Mouse (Mus musculus) heart, postnatal 14 days (tissue): ENCODE results near the gene Adgrv1. TPM values are rescaled to one million over a fixed set of nuclear protein-coding genes. Genes with fewer than 3 reads are reported as not detected.

ENCODE experiments used
- DNase-seq, 2 experiments: peaks; one replicate each; pipeline ENCODE4 v3.0.0; 2021 to 2022
- intact Hi-C: fragments of 180-260 bp; cut with DNase I; formaldehyde crosslinking; loops from one replicate; pipeline ENCODE4 v1.15.1; 2025
- total RNA-seq, 2 experiments: library from RNA; stranded (reverse); gene quantifications; 2 replicates each; pipeline ENCODE4 v1.2.3; 2021

The Adgrv1 gene
- total RNA-seq, 2 experiments from 2014 or later, result 0.14 to 0.34 TPM

DNA sequence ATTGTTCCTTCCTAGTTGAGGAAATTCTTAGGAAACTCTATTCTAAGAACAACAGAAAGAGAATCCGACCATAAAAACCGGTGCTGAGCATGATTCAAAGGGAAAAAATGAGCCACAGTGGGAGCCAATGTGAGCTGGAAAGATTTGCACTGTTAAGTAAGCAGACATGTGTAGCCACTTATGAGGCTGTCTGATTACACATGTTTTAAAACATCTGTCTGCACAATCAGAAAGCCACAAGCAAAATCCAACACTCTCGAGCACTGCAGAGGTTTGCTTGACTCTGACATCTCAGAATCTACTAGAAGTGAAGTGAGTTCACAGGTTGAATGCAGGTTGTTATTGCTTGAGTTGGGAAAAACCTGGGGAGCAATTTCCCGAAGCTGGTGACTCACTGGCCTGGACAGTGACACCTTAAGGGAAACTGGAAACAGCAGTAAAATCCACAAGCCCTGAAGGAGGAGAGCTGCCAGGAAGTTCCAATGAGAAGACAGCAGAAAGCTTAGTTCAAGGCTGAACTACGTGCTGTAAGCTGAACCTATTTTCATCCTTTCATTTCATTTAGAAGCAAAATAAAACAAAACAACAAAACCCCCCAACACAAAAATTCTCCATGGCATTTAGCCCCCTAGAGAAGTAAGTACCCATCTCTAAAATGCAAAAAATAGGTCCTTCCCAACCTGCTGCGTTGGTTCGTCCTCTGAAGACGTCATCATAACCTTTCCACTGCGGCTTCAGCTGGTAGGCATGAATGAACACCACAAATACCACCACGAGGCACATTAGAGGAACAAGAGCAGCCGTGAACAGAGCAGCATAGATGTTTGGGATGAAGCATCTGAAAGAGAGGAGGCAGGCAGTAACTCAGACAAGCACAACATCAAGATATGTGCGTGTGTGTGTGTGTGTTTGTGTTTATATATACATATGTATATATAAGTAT is 450.7 kb downstream of the Adgrv1 start:
- intact Hi-C loops, result no loop called here
- DNase-seq, result peak; percentile 8 to 14

DNA sequence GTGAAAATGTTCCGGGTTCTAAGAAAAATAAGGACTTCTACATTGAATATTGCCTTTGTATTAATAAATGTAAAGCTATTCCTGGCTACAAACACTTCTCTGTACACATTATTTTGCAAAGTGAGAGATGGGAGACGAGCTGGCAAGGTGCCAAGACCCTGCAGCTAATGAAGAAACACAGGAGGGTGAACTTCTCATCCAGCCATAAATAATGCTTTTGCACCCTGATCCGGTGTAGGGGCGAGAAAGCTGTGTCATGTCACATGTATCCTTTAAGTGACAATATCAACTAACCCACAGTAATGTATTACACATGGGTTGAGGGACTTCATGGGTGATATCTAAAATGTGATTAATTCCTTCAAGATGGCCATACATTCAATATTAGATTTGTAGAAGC is 451.5 kb downstream of the Adgrv1 start:
- peak in 1 of 2 experiments; percentile 4 for DNase-seq
- intact Hi-C loops, result no loop called here

DNA sequence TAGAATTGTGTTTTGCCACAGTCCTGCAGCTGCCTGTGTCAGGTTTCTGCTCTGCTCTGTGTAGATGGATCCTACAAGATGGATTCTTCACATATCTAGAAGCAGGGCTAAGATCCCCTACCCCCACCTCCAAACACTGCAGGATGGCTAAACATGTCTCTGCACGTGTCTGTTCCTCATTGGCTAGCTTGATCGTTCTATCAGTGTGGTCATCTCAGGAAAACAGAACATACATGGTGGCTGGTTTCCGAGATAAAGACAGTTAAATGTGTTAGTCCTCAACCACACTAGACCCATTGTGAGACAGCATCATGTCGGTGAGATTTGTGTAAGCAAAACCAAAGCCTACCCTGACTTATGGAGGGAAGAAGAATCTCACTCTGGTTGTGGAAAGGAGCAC is 456.1 kb downstream of the Adgrv1 start:
- intact Hi-C loops, result no loop called here
- no peak for DNase-seq

DNA sequence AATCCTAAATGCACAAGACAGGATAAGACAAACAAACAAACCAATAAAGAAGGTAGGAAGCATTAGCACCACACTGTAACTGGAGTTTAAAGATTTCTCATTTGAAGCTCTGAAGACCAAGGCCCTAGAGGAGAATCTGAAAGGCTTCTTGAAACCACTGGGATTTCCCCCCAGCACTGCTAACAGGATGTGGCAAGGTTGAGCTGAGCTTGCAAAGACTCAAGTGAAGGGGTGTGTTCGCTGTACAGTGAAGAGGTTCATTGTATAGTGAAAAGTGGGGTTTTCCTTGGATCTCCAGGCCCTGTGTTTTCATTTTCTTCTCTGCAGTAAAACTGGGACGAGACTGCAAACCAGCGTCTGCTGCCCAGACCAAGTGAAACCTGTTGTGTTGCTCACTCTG is 456.9 kb downstream of the Adgrv1 start:
- intact Hi-C loops, result no loop called here
- no peak for DNase-seq

DNA sequence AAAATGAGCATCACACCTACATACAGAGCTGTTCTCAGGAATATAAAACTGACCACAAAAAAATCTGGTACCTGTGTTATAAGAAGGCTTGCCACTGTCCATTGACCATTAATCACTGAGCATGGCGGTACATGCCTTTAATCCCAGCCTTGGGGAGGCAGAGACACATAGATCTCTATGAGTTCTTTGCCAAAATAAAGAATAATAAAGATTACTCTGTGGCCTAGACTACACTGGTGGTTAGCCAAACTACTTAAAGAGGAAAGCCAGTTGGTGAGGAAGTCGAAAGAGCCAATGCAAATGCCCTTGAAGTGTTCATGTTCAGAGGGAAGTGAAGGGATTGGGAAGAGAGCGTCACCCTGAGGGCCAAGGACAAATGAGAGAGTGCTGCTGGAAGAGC is 461.8 kb downstream of the Adgrv1 start:
- DNase-seq, result no peak
- intact Hi-C loops, result no loop called here

DNA sequence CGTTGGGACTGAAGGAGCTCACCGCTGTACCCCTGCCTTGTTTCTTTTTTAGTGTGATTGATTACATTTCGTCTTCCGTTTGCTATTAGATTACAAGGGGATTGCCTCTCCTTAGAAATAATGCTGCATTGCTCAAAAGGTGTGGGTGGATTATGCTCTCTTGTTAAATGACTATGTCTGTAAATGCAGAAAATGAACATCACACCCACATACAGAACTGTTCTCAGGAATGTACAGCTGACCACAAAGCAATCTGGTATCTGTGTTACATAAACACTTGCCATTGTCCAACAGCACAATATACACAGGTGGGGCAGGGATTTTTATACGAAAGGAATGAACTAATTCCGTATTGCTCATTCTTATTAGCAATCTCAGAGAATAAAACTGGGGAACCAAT is 465.5 kb downstream of the Adgrv1 start:
- intact Hi-C loops, result no loop called here
- DNase-seq, result no peak

DNA sequence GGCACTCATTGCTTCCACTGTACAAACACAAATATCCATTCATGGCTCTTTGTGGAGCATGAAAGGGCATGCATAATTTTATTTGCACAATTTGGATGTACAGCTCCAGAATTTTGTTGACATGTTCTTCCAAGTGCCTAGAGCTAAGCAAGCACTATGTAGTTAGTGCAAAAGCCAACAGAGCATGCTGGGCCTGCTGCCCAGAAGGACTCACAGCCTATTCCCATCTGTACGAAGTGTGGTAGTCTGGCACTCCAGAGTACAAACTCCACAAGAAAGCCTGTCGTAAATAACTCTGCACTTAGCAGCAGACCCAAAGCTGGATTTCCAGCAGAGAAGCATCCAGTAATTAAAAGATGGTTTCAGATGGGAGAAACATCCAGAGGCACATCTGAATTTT is 473.1 kb downstream of the Adgrv1 start:
- DNase-seq, result peak in 1 of 2 experiments; percentile 22
- intact Hi-C loops, result loop anchor here (5.0 kb wide), 1 partner anchor 298 kb away; no protein-coding TSS in a partner anchor

DNA sequence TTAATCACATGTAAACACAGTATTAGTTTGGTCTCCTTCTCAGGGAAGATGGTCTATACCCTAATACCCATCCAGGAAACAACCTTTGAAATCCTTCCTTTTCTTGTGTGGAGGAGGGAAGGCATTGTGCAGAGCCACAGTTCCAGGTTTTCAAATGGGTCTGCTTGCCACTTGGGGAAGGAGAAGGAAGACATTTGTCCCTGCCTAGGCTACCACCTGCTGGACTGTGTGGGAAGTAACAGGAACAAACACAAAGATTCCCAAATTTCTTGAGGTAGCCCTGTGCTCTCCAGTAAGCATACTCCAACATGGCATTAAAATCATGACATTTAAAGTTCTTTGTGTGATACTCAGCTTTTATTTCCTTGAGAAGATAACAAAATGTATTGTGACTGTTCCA is 477.6 kb downstream of the Adgrv1 start:
- DNase-seq, result peak; percentile 63 to 70
- intact Hi-C loops, result loop anchor here (2.0 to 5.0 kb wide), 3 partner anchors 159 to 293 kb away; no protein-coding TSS in a partner anchor

DNA sequence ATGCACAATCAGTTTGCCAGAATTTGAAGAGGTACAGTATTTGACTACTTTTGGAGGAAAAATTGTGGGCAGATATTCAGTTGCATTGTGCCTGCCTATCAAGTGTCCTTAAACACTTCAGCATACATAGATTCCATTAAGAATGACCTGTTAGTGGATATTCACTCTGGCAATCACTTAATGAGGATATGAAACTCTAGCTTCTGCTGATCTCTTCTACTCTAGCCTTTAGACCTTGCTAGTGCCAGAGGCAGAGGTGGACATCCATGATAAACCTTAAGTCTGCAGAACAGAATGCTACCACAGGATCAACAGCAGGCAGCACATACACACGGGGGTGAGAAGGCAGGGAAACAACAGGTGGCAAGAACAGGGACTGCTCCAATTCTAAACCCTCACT is 488.5 kb downstream of the Adgrv1 start:
- intact Hi-C loops, result no loop called here
- no peak for DNase-seq

DNA sequence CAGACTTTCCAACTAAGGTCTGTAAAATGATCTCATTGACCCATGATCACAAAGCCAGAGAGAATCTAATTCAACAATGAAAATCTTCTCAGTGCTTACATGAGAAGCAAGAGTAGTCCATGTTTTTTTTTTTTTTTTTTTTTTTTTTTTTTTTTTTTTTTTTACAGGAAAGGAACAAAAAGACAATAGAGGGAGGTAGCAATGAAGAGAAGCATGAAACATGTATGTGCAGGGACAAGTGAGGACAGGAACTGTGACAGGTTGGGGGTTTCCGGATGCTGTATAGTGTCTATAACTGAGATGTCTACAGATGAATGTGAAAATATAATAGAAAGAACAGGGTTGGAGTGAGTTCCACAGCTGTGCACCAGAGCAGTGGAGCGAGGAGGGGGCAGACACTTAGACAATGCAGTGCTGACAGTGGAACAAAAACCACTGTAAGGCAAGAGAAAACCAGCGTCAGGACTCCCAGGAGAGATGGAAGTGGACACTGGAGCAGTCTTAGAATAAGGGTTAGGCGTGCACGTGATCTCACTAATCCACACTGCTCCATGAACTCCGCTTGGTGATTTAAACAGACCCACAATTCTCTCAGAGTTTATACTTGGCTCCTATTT is 490.6 kb downstream of the Adgrv1 start:
- DNase-seq, result no peak

DNA sequence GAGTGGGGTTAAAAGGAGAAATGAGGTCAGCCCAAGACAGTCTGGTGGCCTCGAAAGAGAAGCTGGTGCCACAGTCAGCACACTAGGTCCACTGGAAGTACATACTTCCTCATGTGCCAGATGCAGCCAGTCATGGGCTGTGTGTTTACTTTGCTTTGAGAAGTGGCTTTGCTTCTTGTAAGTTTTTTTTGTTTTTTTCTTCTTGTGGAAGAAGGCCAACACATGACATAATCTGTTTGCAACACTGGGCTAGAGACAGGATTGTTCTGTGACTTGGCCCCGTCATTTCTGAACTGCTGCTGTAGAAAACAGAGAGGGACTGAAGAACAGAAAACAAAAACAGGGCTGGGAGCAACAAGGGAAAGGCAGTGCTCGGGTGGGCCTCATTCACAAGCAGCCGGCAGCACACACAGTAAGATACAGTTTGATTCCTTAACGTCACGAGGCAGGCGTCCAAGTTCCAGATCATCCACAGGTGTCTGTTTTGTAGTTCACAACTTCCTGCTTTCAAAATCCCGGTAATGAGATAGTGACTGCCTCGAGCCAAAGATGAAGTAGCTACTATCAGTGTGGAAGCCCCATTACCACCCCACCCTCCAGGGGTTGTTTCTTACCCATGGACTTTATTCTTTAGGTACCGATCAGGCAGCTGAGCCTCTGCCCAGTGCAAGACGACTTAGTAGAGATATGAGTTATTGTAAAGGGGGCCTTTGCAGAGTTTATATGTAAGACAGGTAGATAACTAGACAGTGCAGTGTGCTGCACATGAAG is 496.1 kb downstream of the Adgrv1 start:
- peak; percentile 40 to 67 for DNase-seq
- intact Hi-C loops, result loop anchor here (5.0 kb wide), 1 partner anchor 255 kb away; the partner anchor contains the start of gene Arrdc3

More for the DNA sequence above, 490.6 kb downstream of the Adgrv1 start:
- intact Hi-C loops, result no loop called here

DNA sequence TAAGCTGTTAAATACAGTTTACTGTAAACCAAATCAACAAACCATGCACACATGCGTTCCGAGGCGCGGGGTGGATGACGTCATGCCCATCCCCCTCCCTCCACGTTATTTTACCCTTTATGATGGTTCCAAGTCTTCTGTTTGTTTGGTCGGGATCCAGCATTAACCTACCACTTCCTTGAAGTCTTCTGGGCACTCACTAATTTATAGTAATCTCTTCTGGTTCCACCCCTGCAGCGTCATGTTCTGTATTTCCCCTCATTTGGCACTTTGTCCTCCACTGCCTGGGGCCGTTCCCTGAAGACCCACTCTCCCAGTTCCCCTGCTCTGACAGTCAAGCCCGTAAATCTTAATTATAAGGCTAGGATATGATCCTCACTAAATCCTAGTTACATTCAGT is 497.0 kb downstream of the Adgrv1 start:
- intact Hi-C loops, result loop anchor here (5.0 kb wide), 1 partner anchor 254 kb away; the partner anchor contains the start of gene Arrdc3

DNA sequence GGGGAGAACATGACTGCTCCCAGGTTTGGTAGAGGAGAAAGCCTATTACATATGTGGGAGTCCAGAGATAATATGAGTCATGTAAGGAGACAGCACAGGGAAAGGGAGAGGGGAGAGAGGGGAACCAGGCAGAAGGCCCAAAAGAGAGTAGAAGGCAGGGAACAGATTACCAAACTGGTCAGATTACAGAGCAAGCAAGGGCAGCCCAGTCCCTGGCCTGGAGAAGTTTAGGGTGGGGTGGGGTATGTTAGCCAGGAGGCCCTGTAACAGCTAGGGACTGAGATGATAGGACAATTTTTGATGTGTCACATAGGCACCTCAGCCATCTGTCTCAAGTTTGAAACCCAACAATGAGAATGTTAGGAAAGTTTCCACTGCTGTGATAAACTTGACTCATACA is 498.5 kb downstream of the Adgrv1 start:
- intact Hi-C loops, result loop anchor here (5.0 kb wide), 1 partner anchor 37 kb away; no protein-coding TSS in a partner anchor
- DNase-seq, result peak in 1 of 2 experiments; percentile 9

More for the DNA sequence above, 497.0 kb downstream of the Adgrv1 start:
- DNase-seq, result no peak

DNA sequence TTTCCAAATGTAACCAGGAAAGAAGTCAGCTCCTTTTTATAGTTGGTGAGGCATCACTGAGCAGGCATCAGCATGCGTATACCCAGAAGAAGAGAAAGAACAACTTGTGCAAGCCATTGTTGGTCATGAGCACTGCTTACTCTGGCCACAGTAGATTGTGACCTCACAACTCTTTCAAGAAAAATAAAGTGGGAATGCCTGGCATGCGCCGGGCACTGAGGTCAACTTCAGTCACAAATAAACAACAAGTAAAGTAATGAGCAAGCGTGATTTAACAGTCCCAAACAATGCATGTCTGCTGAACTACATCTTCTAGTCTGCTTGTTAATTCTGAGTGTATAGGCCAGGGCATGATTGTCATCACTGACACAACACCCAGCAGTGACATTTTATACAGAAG is 499.6 kb downstream of the Adgrv1 start:
- DNase-seq, result peak in 1 of 2 experiments; percentile 12
- intact Hi-C loops, result loop anchor here (5.0 kb wide), 1 partner anchor 36 kb away; no protein-coding TSS in a partner anchor

DNA sequence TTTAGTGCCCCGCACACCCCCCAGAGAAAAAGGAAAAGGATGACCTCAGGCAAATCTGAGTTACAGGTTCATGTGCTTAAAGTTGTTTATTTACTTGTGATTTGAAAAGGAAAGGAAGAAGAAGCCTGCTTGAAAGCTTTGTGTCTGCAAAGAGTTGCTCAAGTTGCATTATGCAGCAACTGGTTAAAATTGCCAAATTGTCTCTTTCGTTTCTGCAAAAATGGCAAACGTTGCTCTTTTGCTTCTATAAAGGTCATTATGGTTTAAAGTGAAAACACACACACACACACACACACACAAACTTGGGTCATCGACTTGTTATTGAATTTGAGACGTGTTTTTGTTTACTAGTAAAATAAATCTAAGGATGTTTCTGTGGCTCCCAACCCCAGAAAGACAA is 500.3 kb downstream of the Adgrv1 start:
- no peak for DNase-seq
- intact Hi-C loops, result loop anchor here (5.0 kb wide), 1 partner anchor 35 kb away; no protein-coding TSS in a partner anchor

DNA sequence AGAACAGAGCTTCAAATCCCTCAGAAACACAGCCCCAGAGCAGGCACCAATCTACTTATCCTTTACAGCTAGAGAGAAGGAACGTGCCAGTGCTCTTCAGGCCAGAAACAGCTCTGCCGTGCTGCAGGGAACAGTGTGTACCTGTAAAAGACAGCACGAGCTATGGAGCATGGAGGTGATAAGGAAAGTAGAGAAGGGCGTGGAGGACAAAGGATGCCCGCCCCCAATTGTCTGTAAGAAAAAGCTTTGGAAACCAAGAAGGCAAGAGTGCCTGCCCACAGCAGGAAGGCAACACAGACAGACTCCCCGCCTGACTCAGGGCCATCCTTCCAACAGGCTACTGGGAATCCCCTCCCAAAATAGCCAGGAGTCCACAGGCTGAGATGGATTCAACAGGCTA is 501.1 kb downstream of the Adgrv1 start:
- intact Hi-C loops, result loop anchor here (5.0 kb wide), 1 partner anchor 35 kb away; no protein-coding TSS in a partner anchor
- peak; percentile 45 to 51 for DNase-seq

DNA sequence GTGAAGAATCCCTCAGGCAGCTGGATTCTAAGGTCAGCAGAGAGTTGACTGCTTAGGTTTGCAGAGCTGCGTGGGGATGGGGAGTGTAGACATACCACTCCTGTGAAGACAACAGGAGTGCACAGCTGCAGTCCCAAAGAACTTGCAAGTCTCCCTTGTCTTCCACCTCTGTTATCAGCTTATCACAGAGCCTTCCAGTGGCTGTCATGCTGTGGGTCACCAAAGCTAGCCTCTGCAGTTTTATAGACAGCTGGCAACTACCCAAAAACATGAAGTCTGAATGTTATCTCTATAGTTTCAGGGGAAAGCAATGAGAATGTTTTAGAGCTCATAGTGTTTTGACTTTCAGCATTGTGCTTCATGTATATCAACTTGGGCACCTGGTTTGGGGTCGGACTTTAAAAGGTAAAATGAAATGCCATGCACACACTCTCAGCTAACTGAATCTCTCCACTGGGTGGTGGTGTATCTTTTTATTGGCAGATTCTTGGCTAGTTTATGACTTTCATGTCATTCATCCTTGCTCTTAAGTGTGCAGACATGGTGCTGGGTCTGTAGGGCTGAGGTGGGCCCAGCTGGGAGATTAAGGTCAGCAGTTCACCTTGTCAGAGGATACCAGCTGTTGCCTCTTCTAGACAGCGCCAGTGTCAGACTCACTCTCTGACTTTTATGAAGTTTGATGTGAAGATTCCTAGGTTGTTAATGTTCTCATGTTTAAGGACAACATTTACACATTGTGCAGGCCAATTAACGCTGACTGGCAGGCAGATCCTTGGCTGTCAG is 502.0 kb downstream of the Adgrv1 start:
- no peak for DNase-seq
- intact Hi-C loops, result loop anchor here (5.0 kb wide), 1 partner anchor 34 kb away; no protein-coding TSS in a partner anchor

DNA sequence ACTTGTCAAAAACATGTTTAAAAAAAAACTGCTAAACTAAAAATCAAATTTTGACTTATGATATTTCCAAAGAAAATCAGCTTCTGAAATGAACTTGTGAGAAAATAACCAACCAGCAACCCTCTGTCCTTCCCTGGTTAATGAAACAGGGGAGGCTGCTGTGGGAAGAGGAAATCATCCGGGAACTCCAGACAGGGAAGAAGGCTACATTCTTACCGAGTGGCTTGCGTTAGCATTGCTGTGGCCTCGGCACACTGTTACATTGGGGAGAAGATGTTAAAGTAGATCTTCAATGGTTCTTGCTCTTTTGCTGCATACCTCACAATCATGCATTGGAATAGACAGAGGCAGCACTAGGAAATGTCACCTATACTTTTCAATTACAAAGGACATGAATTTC is 507.1 kb downstream of the Adgrv1 start:
- intact Hi-C loops, result no loop called here
- DNase-seq, result no peak

DNA sequence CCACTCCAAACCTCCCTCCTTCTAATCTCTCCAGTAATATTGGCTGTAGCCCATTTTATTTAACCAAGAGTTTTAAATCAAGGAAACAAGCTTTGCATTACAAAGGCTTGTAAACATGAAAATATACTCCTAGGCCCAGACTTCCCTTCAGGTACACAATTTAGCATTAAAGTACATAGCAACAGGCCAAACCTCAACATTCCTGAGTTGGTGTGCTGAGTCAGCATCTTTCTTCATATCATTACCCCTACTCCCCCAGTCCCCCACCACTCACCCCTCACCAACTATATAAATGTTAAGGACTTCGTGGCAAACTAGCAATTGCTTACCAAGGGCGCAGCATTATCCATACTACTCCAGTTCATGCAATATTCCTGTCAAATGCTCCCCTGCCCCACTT is 510.7 kb downstream of the Adgrv1 start:
- DNase-seq, result no peak
- intact Hi-C loops, result no loop called here

DNA sequence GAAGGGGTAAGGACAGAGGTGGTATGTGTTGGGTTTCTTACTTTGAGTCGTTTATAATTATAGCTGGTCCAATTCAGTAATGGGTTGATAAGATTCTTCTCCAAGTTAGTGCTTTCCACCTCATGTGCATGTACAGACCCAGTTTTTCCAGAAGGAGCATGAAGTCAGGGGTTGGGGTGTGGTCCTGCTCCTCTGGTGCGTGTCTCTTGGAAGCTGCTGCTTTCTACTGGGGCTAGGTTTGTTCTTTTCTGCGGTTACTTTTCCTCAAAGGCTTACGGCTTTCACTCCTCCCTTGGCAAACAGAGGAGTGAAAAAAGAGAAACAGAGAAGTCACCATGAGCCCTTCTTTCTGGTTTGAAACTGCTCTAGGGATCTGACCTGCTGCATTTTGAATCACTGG is 522.5 kb downstream of the Adgrv1 start:
- intact Hi-C loops, result no loop called here
- no peak for DNase-seq
